Comparison of ENCODE assay signal across 7 mouse cellular contexts in the genomic region with DNA sequence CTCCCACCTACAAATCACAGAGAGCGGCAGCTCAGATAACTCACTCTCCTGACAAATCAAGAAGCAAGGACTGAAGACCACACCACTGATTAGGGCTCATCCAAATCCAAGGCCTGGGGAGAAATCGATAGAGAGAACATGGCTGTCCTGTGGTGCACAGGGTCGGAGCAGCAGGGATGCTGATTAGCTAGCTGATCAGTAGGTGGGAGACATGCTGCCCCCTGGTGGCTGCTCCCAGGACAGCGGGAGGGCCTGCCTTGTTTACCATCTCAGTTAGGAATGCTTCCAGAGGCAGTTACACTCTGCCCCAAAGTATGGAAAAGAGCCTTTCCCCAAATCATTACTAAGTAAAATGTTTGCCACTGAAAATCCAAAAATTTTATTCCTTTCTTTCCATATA.
A peak's percentile ranks its signal among the peaks of the same experiment; 100 is the strongest.
DNase-seq lines count a peak whose midpoint lies in the region; ATAC-seq lines count a peak whose summit lies in the region.

No protein-coding gene starts in this region.

- ATAC-seq in forebrain, embryonic 11.5 days (replicated peaks; ENCODE audit: low FRiP score) = no peak
- ATAC-seq in midbrain, embryonic 11.5 days (ENCODE audit: low FRiP score) = no peak

- no peak overlapping the region for H3K4me2 ChIP-seq in forebrain, embryonic 11.5 days (ENCODE audit: low read depth, low read length, severe bottlenecking)
- H3K4me2 ChIP-seq in midbrain, embryonic 11.5 days = no peak overlapping the region

- DNase-seq in Muller cell, postnatal 12 days (ENCODE audit: inconsistent ontology term) = peak; percentile 76
- DNase-seq in brain, embryonic 18.5 days (ENCODE audit: low read depth, low spot score) = peak; percentile 24
- peak; percentile 89 for DNase-seq in forebrain, embryonic 11.5 days (ENCODE audit: low spot score)
- DNase-seq in heart, postnatal 36 days = peak; percentile 75 to 84
- DNase-seq in layer of hippocampus, postnatal 36 days = peak; percentile 79 to 82
- DNase-seq in midbrain, embryonic 11.5 days (ENCODE audit: low spot score, missing footprints) = peak; percentile 98
- peak; percentile 17 to 62 for DNase-seq in spleen, adult 18-20 months

- no peak overlapping the region for H3K4me3 ChIP-seq in forebrain, embryonic 11.5 days (ENCODE audit: low read depth, low read length)
- H3K4me3 ChIP-seq in midbrain, embryonic 11.5 days (ENCODE audit: low read depth, low read length) = no peak overlapping the region

- no peak overlapping the region for H3K9ac ChIP-seq in forebrain, embryonic 11.5 days (ENCODE audit: low read length)
- no peak overlapping the region for H3K9ac ChIP-seq in midbrain, embryonic 11.5 days (ENCODE audit: low read length)

- H3K27ac ChIP-seq in forebrain, embryonic 11.5 days (ENCODE audit: low read depth, low read length) = no peak overlapping the region
- no peak overlapping the region for H3K27ac ChIP-seq in midbrain, embryonic 11.5 days (ENCODE audit: low read depth, low read length)

- 25% methylated on average over 4 of the region's 4 CpGs for WGBS in forebrain, embryonic 11.5 days
- 23% methylated on average over 4 of the region's 4 CpGs for WGBS in midbrain, embryonic 11.5 days

- H3K9me3 ChIP-seq in forebrain, embryonic 11.5 days (ENCODE audit: control insufficient read depth, low read length) = no peaks in the 10 kb centered on the region
- no peaks in the 10 kb centered on the region for H3K9me3 ChIP-seq in midbrain, embryonic 11.5 days (ENCODE audit: control insufficient read depth, low read length)

- no peaks in the 10 kb centered on the region for H3K4me1 ChIP-seq in forebrain, embryonic 11.5 days (replicated peaks; ENCODE audit: control insufficient read depth, insufficient read depth, low read length)
- no peaks in the 10 kb centered on the region for H3K4me1 ChIP-seq in midbrain, embryonic 11.5 days (ENCODE audit: control insufficient read depth, insufficient read depth, low read length)

- intact Hi-C loops in heart, postnatal 36 days (cut with DNase I) = loop anchor here (1.0 to 5.0 kb wide), 4 partner anchors 266 to 611 kb away; no protein-coding TSS in a partner anchor

- H3K36me3 ChIP-seq in forebrain, embryonic 11.5 days (ENCODE audit: control insufficient read depth, insufficient read depth, low read length) = no peaks in the 10 kb centered on the region
- no peaks in the 10 kb centered on the region for H3K36me3 ChIP-seq in midbrain, embryonic 11.5 days (ENCODE audit: control insufficient read depth, insufficient read depth, low read length)

- no peaks in the 10 kb centered on the region for H3K27me3 ChIP-seq in forebrain, embryonic 11.5 days (ENCODE audit: control insufficient read depth, insufficient read depth, low read length)
- H3K27me3 ChIP-seq in midbrain, embryonic 11.5 days (ENCODE audit: control insufficient read depth, insufficient read depth, low read length) = no peaks in the 10 kb centered on the region

Comparison
In these comparisons a context has a peak if more than half of its experiments do, and no peak if none do; other contexts are left out.
1. DNase-seq: peak in every context shown above with its lines; median percentile 98 in midbrain, embryonic 11.5 days; 89 in forebrain, embryonic 11.5 days; 80 in layer of hippocampus, postnatal 36 days; 80 in heart, postnatal 36 days; 76 in Muller cell, postnatal 12 days; 40 in spleen, adult 18-20 months; 24 in brain, embryonic 18.5 days.